Mouse (Mus musculus) liver, embryonic 12.5 days (tissue): Measurements from ENCODE around the gene Gm884. TPM values are rescaled to one million over a fixed set of nuclear protein-coding genes. Genes with fewer than 3 reads are reported as not detected.
"Not testable (repeated sequence)": the region's sequence is repeated elsewhere in the genome, so short reads cannot be mapped to it uniquely, and the experiment has no call there.

Experiments used
- ATAC-seq: fragments of 200-750 bp; cut with Nextera tagmentation; 2 replicates; pipeline ENCODE4 v1.8.0; 2017; ENCODE audit warnings: moderate number of reproducible peaks, mild to moderate bottlenecking, moderate library complexity
- H3K27ac ChIP-seq: fragments of 300-500 bp; sonication (generic); 2 replicates; pipeline ENCODE4 v1.5.1; 2016; ENCODE audit warnings: mild to moderate bottlenecking
- H3K27me3 ChIP-seq: fragments of 300-500 bp; sonication (generic); replicated peaks from 2 replicates; pipeline ENCODE4 v1.6.1; 2016; ENCODE audit warnings: mild to moderate bottlenecking, moderate library complexity
- H3K36me3 ChIP-seq: fragments of 300-500 bp; sonication (generic); 2 replicates; pipeline ENCODE4 v1.6.1; 2016; ENCODE audit warnings: mild to moderate bottlenecking, moderate library complexity
- H3K4me1 ChIP-seq: fragments of 300-500 bp; sonication (generic); 2 replicates; pipeline ENCODE4 v1.6.1; 2016
- H3K4me2 ChIP-seq: fragments of 300-500 bp; sonication (generic); 2 replicates; pipeline ENCODE4 v1.6.1; 2016; ENCODE audit warnings: mild to moderate bottlenecking, moderate library complexity
- H3K4me3 ChIP-seq: fragments of 300-500 bp; sonication (generic); 2 replicates; pipeline ENCODE4 v1.5.1; 2016; ENCODE audit warnings: mild to moderate bottlenecking, moderate library complexity
- H3K9ac ChIP-seq: fragments of 300-500 bp; sonication (generic); 2 replicates; pipeline ENCODE4 v1.6.1; 2016; ENCODE audit warnings: mild to moderate bottlenecking, moderate library complexity
- H3K9me3 ChIP-seq: fragments of 300-500 bp; sonication (generic); replicated peaks from 2 replicates; pipeline ENCODE4 v1.6.1; 2016; ENCODE audit warnings: mild to moderate bottlenecking, moderate library complexity
- WGBS: fragments of 180-500 bp; shearing (Covaris S2); methylation state at CpG from one replicate; pipeline ENCODE4 v1.1.7; 2016; ENCODE audit not compliant: insufficient replicate concordance; 5-methylcytosine and 5-hydroxymethylcytosine counted together
- polyA plus RNA-seq: library from polyadenylated mRNA; unstranded; fragments of >200 nt; fragmentation: Nextera tagmentation; extraction: Ambion mirVana; gene quantifications from 2 replicates; pipeline ENCODE4 v1.2.1, GENCODE M21; 2016

Gm884 gene
- polyA plus RNA-seq, 1 experiment from 2014 or later: not detected

DNA sequence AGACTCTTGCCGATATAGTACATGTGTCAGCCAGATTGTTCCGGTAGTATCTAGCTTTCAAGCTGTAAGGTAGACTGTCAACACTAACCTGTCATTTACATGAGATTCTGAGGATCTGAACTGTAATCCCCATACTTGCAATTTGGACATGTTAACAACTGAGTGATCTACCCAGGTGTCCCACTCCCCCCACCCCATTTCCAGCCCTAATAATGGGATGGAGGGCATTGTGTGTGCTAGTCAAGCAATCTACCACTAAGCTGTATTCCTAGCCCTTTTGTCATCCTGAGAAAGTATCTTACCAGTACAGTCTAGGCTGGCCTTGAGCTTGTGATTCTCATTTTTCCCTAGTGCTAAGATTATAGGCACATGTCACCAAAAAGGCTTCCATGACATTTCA is 10.2 kb downstream of the Gm884 start:
- Histone ChIP-seq H3K4me1 (no peaks in the 10 kb centered on the region), H3K9me3 (no peaks in the 10 kb centered on the region), H3K36me3 (no peaks in the 10 kb centered on the region), H3K4me3 (no peak overlapping the region), H3K4me2 (no peak overlapping the region), H3K9ac (no peak overlapping the region), H3K27ac (no peak overlapping the region), H3K27me3 (no peaks in the 10 kb centered on the region)
- WGBS: 83% methylated on average over 2 of the region's 2 CpGs
- no peak for ATAC-seq

DNA sequence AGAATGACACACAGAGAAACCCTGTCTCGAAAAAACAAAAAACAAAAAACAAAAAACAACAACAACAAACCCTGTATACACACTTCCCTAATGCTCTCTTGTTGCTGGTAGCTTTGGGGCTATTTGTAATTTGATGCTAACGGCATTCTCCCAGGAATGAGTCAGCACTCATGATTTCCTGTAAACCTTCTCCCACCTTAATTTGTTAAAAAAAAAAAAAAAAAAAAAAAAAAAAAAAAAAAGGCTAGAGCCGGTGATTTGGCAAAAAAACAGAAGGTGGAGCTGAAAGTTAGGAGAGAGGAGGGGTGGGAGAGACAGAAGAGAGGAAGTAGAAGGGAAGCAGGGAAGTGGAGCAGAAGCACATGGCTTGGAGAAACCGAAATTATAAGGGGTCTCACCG is 14.3 kb downstream of the Gm884 start:
- WGBS: 42% methylated on average over 5 of the region's 5 CpGs
- Histone ChIP-seq H3K36me3 (no peaks in the 10 kb centered on the region), H3K27me3 (no peaks in the 10 kb centered on the region), H3K9ac (no peak overlapping the region), H3K9me3 (no peaks in the 10 kb centered on the region), H3K4me2 (no peak overlapping the region), H3K4me3 (no peak overlapping the region), H3K4me1 (no peaks in the 10 kb centered on the region), H3K27ac (no peak overlapping the region)
- no peak for ATAC-seq

DNA sequence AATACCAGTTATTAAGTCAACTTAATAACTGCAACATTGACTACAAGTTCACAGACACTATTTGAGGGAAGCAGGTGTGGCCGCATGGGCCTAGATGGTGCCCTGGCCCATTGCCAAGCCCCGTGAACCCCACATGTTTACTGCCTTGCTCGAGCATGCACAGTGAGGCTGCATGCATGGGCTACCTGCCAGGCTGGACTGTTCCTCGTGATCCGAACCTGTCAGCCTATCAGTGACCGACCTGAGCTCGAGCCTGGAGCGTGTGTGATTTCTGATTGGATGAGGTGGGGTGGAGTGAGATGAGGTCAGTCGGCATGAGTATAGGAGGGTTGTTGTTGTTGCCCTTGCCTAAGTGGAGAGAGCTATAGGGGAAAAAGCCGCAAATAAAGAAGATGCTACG is 42.6 kb downstream of the Gm884 start:
- WGBS: 79% methylated on average over 11 of the region's 11 CpGs
- no peak for ATAC-seq
- no peak overlapping the region for H3K4me3 ChIP-seq

DNA sequence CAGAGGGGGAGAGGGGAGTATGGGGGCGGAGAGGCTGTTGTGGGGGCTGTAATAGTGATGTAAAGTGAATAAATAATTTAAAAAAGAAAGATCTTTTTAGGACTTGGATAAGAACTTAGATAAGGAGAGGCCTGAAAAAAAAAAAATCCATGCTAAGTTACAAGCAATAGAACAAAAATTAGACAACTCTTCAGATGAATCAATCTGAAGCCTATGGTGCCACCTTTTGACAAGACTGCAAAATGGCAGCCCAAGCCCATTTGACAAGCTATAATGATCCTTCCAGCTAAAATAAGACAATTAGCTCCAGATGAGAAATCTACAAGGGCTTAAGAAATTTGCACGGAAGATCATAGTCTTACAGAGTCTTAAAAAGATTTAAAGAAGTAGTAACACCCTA is 64.9 kb downstream of the Gm884 start:
- whole genome bisulfite sequencing: 58% methylated on average over 2 of the region's 2 CpGs
- H3K27me3 ChIP-seq: no peaks in the 10 kb centered on the region
- H3K9ac ChIP-seq: no peak overlapping the region
- no peak overlapping the region for H3K27ac ChIP-seq
- H3K4me2 ChIP-seq: no peak overlapping the region
- no peak overlapping the region for H3K4me3 ChIP-seq
- H3K36me3 ChIP-seq: no peaks in the 10 kb centered on the region
- no peak for ATAC-seq
- H3K9me3 ChIP-seq: no peaks in the 10 kb centered on the region
- H3K4me1 ChIP-seq: no peaks in the 10 kb centered on the region

More for the DNA sequence above, 42.6 kb downstream of the Gm884 start:
- H3K27me3 ChIP-seq: no peaks in the 10 kb centered on the region
- no peaks in the 10 kb centered on the region for H3K36me3 ChIP-seq
- H3K27ac ChIP-seq: no peak overlapping the region
- no peak overlapping the region for H3K4me2 ChIP-seq
- H3K9me3 ChIP-seq: peaks cover 7% of the 10 kb centered on the region
- no peaks in the 10 kb centered on the region for H3K4me1 ChIP-seq
- H3K9ac ChIP-seq: no peak overlapping the region

DNA sequence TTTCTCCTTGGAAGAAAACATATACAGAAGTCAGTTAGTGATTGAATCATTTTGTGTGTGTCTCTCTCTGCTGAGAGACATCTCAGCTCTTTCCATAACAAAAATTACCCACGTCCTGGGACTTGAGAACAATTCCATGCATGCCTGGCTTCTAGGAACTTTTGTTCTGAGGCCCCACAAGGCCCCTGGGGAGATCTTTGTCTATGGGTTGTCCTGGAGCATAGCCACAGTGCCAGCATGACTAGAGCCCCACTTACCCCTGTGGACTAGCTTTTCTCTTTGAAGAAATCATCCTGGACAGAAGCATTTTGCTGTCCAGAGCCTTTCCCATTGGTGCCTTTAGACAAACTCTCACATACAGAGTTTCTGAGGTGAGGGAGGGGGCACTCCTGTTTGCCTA is 86.0 kb downstream of the Gm884 start:
- WGBS: 10% methylated on average over 1 of the region's 1 CpGs
- H3K4me1 ChIP-seq, H3K27ac ChIP-seq, H3K36me3 ChIP-seq, H3K27me3 ChIP-seq, ATAC-seq, H3K9me3 ChIP-seq, H3K9ac ChIP-seq, H3K4me2 ChIP-seq, H3K4me3 ChIP-seq: not testable (repeated sequence)

DNA sequence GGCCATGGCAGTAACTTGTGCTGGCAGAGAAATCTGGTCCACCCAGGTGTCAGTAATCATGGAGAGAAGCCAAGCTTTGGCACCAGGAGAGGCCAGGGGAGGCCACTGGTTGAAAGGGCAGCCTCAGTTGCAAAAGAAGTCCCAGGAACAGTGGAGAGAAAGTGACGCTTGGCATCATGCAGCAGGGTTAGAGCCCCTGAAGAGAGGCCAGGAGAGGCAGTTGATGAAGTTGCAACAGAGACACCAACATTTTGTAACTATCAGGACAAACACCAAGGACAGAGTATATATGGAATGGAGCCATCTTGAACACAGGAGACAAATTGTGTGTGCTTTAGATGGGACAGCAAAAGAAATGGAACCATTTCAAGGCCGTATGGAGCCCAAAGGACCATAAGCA is 108.8 kb downstream of the Gm884 start:
- no peaks in the 10 kb centered on the region for H3K4me1 ChIP-seq
- H3K27me3 ChIP-seq: no peaks in the 10 kb centered on the region
- WGBS: 76% methylated on average over 2 of the region's 2 CpGs
- no peak overlapping the region for H3K9ac ChIP-seq
- no peak overlapping the region for H3K4me3 ChIP-seq
- no peaks in the 10 kb centered on the region for H3K36me3 ChIP-seq
- H3K9me3 ChIP-seq: 0 out of 2 replicates have a peak, but pooled peaks cover 4% of the 10 kb centered on the region
- H3K4me2 ChIP-seq: no peak overlapping the region
- H3K27ac ChIP-seq: no peak overlapping the region
- ATAC-seq: no peak

DNA sequence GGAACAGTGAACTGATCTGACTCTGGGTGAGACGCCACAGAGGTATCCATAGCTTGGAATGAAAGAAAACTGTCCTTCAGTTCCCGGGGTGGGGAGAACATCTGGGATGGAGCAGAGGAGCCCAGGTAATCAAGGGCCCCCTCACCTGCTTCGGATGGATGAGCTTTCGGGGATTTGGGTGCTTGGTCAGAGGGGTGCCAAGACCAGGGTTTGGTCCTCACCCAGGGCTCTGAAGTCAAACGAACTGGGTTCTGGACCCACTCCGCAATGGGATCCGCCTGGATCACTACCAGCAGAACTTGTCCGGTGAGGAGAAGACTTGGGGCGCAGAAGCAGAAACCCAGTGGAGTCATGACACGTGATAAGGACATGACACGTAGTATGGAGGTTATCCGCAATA is 116.4 kb downstream of the Gm884 start, which contains the start of gene Lrrc37a:
Gene Lrrc37a (minus strand): TSS at position 101 of the 400 bp plus-strand sequence.
- no peaks in the 10 kb centered on the region for H3K4me1 ChIP-seq
- no peak within 1 kb of the TSS for H3K4me3 ChIP-seq
- 72% methylated on average over 12 of the region's 12 CpGs for WGBS
- H3K4me2 ChIP-seq: no peak within 1 kb of the TSS
- H3K9ac ChIP-seq: no peak within 1 kb of the TSS
- no peaks in the 10 kb centered on the region for H3K36me3 ChIP-seq
- H3K9me3 ChIP-seq: no peaks in the 10 kb centered on the region
- ATAC-seq: no peak
- H3K27me3 ChIP-seq: no peaks in the 10 kb centered on the region
- H3K27ac ChIP-seq: no peak within 1 kb of the TSS

Other genes with a start within 250 kb of the Gm884 start
- gene Plekhm1, start 208.5 kb downstream of the Gm884 start, polyA plus RNA-seq: 5.2 and 5.3 TPM in 2 replicates
- not detected in 2 replicates for gene Lrrc37a, start 116.5 kb downstream of the Gm884 start, polyA plus RNA-seq
- not detected in 2 replicates for gene Lyzl6, start 17.8 kb upstream of the Gm884 start, polyA plus RNA-seq
- not detected in 2 replicates for gene Rprml, start 28.4 kb upstream of the Gm884 start, polyA plus RNA-seq
- 54.4 and 55.2 TPM in 2 replicates for gene Gosr2, start 76.8 kb upstream of the Gm884 start, polyA plus RNA-seq
- gene Wnt9b, start 128.7 kb upstream of the Gm884 start, polyA plus RNA-seq: 0.12 TPM in 1 of 2 replicates, not detected in the other
- 0.04 and 0.12 TPM in 2 replicates for gene Wnt3, start 153.0 kb upstream of the Gm884 start, polyA plus RNA-seq